Mouse (Mus musculus): ENCODE results near the gene Rpl18a.

DNA sequence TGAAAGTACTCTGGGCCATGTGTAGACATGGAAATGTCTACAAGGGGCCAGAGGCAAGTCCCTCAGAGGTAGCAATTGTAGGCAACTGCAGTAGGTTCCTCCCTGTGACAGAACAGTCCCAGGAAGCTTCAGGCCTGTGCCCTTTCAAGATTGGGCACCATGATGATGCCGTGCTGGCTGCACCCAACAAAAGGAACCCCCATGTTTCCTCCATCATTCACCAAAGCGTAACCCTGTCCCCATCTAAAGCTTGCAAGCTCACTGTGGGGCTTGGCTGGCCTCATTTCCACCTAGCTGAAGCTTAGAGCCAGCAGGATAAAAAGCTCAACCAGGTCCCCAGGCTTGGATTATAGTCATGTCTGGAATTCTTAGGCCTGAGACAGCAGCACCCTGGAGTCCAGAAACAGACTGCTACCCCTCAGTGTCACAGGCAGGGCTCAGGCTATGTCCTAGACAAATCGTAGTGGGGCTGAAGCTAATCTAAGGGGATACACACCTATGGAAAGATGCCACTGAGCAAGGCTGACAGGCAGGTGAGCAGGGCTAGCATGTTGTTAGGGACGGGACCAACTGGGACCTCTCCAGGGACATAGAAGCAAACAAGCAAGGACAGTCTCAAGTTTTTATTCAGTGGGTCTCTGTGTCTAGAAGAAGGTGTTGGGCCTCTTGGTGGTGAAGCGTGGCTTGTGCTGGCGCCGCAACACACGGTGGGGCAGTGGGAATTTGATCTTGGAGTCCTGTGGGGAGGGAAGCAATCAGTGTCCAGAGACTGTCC lies 2.3 kb downstream of the Rpl18a start:
- TF ChIP-seq POLR2A (IDR thresholded peaks at IDR 0.05; ENCODE audit: low read depth, low read length) (no peak), CTCF (IDR thresholded peaks at IDR 0.05; ENCODE audit: extremely low read depth, insufficient read depth, insufficient read length, insufficient replicate concordance) (no peak)
